Mouse (Mus musculus): ENCODE results near the gene Dhrs13. TPM values are rescaled to one million over a fixed set of nuclear protein-coding genes. Genes with fewer than 3 reads are reported as not detected.
"Not testable (repeated sequence)": the region's sequence is repeated elsewhere in the genome, so short reads cannot be mapped to it uniquely, and the experiment has no call there.

Dhrs13 gene
- polyA plus RNA-seq, 1 experiment from 2014 or later: 53.3 TPM

GRCm38 (mm10) chr11:78036791-78037190 lies 4.7 kb downstream of the Dhrs13 start:
- peaks cover 29% of the 10 kb centered on the region for H3K4me1 ChIP-seq (ENCODE audit: control insufficient read depth, insufficient read depth, low read length)
- no peak overlapping the region for H3K4me2 ChIP-seq (ENCODE audit: low read length)
- H3K9ac ChIP-seq (ENCODE audit: low read depth, low read length): no peak overlapping the region
- H3K4me3 ChIP-seq (ENCODE audit: low read depth, low read length): no peak overlapping the region
- WGBS: 86% methylated on average over 10 of the region's 10 CpGs
- no peaks in the 10 kb centered on the region for H3K9me3 ChIP-seq (replicated peaks; ENCODE audit: control insufficient read depth, low read length, poor library complexity, severe bottlenecking)
- ATAC-seq: no peak
- no peaks in the 10 kb centered on the region for H3K27me3 ChIP-seq (ENCODE audit: control insufficient read depth, insufficient read depth, low read depth, low read length)
- peaks cover 4% of the 10 kb centered on the region for H3K36me3 ChIP-seq (ENCODE audit: control insufficient read depth, insufficient read depth, low read length)
- H3K27ac ChIP-seq (ENCODE audit: low read length): no peak overlapping the region

- peak within 1 kb of the TSS; percentile 85 for H3K27ac ChIP-seq (ENCODE audit: low read length)
- no peaks in the 10 kb centered on the region for H3K9me3 ChIP-seq (replicated peaks; ENCODE audit: control insufficient read depth, low read length, poor library complexity, severe bottlenecking)
- H3K4me3 ChIP-seq (ENCODE audit: low read depth, low read length): peak within 1 kb of the TSS; percentile 74
- no peaks in the 10 kb centered on the region for H3K27me3 ChIP-seq (ENCODE audit: control insufficient read depth, insufficient read depth, low read depth, low read length)
- peak within 1 kb of the TSS; percentile 88 for H3K9ac ChIP-seq (ENCODE audit: low read depth, low read length)
- H3K36me3 ChIP-seq (ENCODE audit: control insufficient read depth, insufficient read depth, low read length): peaks cover 4% of the 10 kb centered on the region
- peak within 1 kb of the TSS; percentile 82 for H3K4me2 ChIP-seq (ENCODE audit: low read length)
- WGBS: under 1% methylated on average over 54 of the region's 55 CpGs
- peak; percentile 84 for ATAC-seq
- H3K4me1 ChIP-seq (ENCODE audit: control insufficient read depth, insufficient read depth, low read length): peaks cover 29% of the 10 kb centered on the region
Observed at GRCm38 (mm10) chr11:78037831-78038752, 6.0 kb downstream of the Dhrs13 start, which contains the start of gene Flot2. Gene Flot2 (plus strand): TSS chr11:78037931.

- Histone ChIP-seq H3K4me3 (ENCODE audit: low read depth, low read length) (no peak overlapping the region), H3K4me2 (ENCODE audit: low read length) (no peak overlapping the region), H3K27ac (ENCODE audit: low read length) (no peak overlapping the region), H3K27me3 (ENCODE audit: control insufficient read depth, insufficient read depth, low read depth, low read length) (no peaks in the 10 kb centered on the region), H3K36me3 (ENCODE audit: control insufficient read depth, insufficient read depth, low read length) (peaks cover under 1% of the 10 kb centered on the region; the same call in 1 of the 2 replicates), H3K9ac (ENCODE audit: low read depth, low read length) (no peak overlapping the region), H3K4me1 (ENCODE audit: control insufficient read depth, insufficient read depth, low read length) (peaks cover 15% of the 10 kb centered on the region), H3K9me3 (replicated peaks; ENCODE audit: control insufficient read depth, low read length, poor library complexity, severe bottlenecking) (no peaks in the 10 kb centered on the region)
- 67% methylated on average over 2 of the region's 2 CpGs for WGBS
- ATAC-seq: no peak
Observed at GRCm38 (mm10) chr11:78040878-78041277, 8.8 kb downstream of the Dhrs13 start.

GRCm38 (mm10) chr11:78042290-78042870 lies 10.3 kb downstream of the Dhrs13 start:
- WGBS: 95% methylated on average over 4 of the region's 4 CpGs
- not testable (repeated sequence) for H3K36me3 ChIP-seq (ENCODE audit: control insufficient read depth, insufficient read depth, low read length); H3K27ac ChIP-seq (ENCODE audit: low read length); H3K9me3 ChIP-seq (replicated peaks; ENCODE audit: control insufficient read depth, low read length, poor library complexity, severe bottlenecking); H3K9ac ChIP-seq (ENCODE audit: low read depth, low read length); H3K27me3 ChIP-seq (ENCODE audit: control insufficient read depth, insufficient read depth, low read depth, low read length); ATAC-seq; H3K4me2 ChIP-seq (ENCODE audit: low read length); H3K4me3 ChIP-seq (ENCODE audit: low read depth, low read length)
- peaks cover 13% of the 10 kb centered on the region for H3K4me1 ChIP-seq (ENCODE audit: control insufficient read depth, insufficient read depth, low read length)

- Histone ChIP-seq H3K4me1 (ENCODE audit: control insufficient read depth, insufficient read depth, low read length) (no peaks in the 10 kb centered on the region), H3K27me3 (ENCODE audit: control insufficient read depth, insufficient read depth, low read depth, low read length) (no peaks in the 10 kb centered on the region), H3K9me3 (replicated peaks; ENCODE audit: control insufficient read depth, low read length, poor library complexity, severe bottlenecking) (no peaks in the 10 kb centered on the region), H3K4me2 (ENCODE audit: low read length) (no peak overlapping the region), H3K36me3 (ENCODE audit: control insufficient read depth, insufficient read depth, low read length) (no peaks in the 10 kb centered on the region), H3K9ac (ENCODE audit: low read depth, low read length) (no peak overlapping the region), H3K4me3 (ENCODE audit: low read depth, low read length) (no peak overlapping the region), H3K27ac (ENCODE audit: low read length) (no peak overlapping the region)
- WGBS: 85% methylated on average over 5 of the region's 5 CpGs
- no peak for ATAC-seq
Observed at GRCm38 (mm10) chr11:78044758-78045251, 12.7 kb downstream of the Dhrs13 start.

GRCm38 (mm10) chr11:78048637-78049036 lies 16.6 kb downstream of the Dhrs13 start:
- not testable (repeated sequence) for H3K9ac ChIP-seq (ENCODE audit: low read depth, low read length); H3K36me3 ChIP-seq (ENCODE audit: control insufficient read depth, insufficient read depth, low read length); H3K4me3 ChIP-seq (ENCODE audit: low read depth, low read length); H3K27ac ChIP-seq (ENCODE audit: low read length); H3K9me3 ChIP-seq (replicated peaks; ENCODE audit: control insufficient read depth, low read length, poor library complexity, severe bottlenecking); H3K4me1 ChIP-seq (ENCODE audit: control insufficient read depth, insufficient read depth, low read length); H3K4me2 ChIP-seq (ENCODE audit: low read length); H3K27me3 ChIP-seq (ENCODE audit: control insufficient read depth, insufficient read depth, low read depth, low read length); ATAC-seq
- WGBS: 100% methylated on average over 2 of the region's 4 CpGs

- Histone ChIP-seq H3K27me3 (ENCODE audit: control insufficient read depth, insufficient read depth, low read depth, low read length) (no peaks in the 10 kb centered on the region), H3K9me3 (replicated peaks; ENCODE audit: control insufficient read depth, low read length, poor library complexity, severe bottlenecking) (no peaks in the 10 kb centered on the region), H3K4me3 (ENCODE audit: low read depth, low read length) (no peak overlapping the region), H3K9ac (ENCODE audit: low read depth, low read length) (no peak overlapping the region), H3K4me2 (ENCODE audit: low read length) (no peak overlapping the region), H3K36me3 (ENCODE audit: control insufficient read depth, insufficient read depth, low read length) (peaks cover 21% of the 10 kb centered on the region), H3K27ac (ENCODE audit: low read length) (no peak overlapping the region), H3K4me1 (ENCODE audit: control insufficient read depth, insufficient read depth, low read length) (no peaks in the 10 kb centered on the region)
- no peak for ATAC-seq
- WGBS: 92% methylated on average over 8 of the region's 8 CpGs
Observed at GRCm38 (mm10) chr11:78053078-78053477, 21.0 kb downstream of the Dhrs13 start.

GRCm38 (mm10) chr11:78056946-78057345 lies 24.9 kb downstream of the Dhrs13 start:
- H3K36me3 ChIP-seq (ENCODE audit: control insufficient read depth, insufficient read depth, low read length): peaks cover 25% of the 10 kb centered on the region
- no peak overlapping the region for H3K27ac ChIP-seq (ENCODE audit: low read length)
- 79% methylated on average over 8 of the region's 8 CpGs for WGBS

More at GRCm38 (mm10) chr11:78056946-78057345, 24.9 kb downstream of the Dhrs13 start:
- Histone ChIP-seq H3K9me3 (replicated peaks; ENCODE audit: control insufficient read depth, low read length, poor library complexity, severe bottlenecking) (no peaks in the 10 kb centered on the region), H3K4me2 (ENCODE audit: low read length) (no peak overlapping the region), H3K4me1 (ENCODE audit: control insufficient read depth, insufficient read depth, low read length) (no peaks in the 10 kb centered on the region), H3K9ac (ENCODE audit: low read depth, low read length) (no peak overlapping the region), H3K4me3 (ENCODE audit: low read depth, low read length) (no peak overlapping the region), H3K27me3 (ENCODE audit: control insufficient read depth, insufficient read depth, low read depth, low read length) (no peaks in the 10 kb centered on the region)
- no peak for ATAC-seq

Measured in midbrain, embryonic 16.5 days (tissue).